Mouse (Mus musculus): ENCODE data around the gene Arhgap19.

GRCm38 (mm10) chr19:41763870-41764660 is 37.8 kb downstream of the Arhgap19 start:
- TF ChIP-seq ETS1 (conservative IDR thresholded peaks at IDR 0.05; ENCODE audit: low read depth, low read length) (no peak), CTCF (conservative IDR thresholded peaks at IDR 0.05 in 1 of 2, IDR thresholded peaks at IDR 0.05 in 1 of 2; ENCODE audit: low read depth in 2 of 2, low read length in 2 of 2) (peak; percentile 90 to 98), ZC3H11A (IDR thresholded peaks at IDR 0.05; ENCODE audit: low read depth, low read length) (peak; percentile 47; the same call in 1 of the 2 replicates), POLR2A (IDR thresholded peaks at IDR 0.05; ENCODE audit: low read depth, low read length) (no peak), TBP (conservative IDR thresholded peaks at IDR 0.05; ENCODE audit: low read depth, low read length) (no peak), SIN3A (IDR thresholded peaks at IDR 0.05; ENCODE audit: low read length) (no peak), MAX (IDR thresholded peaks at IDR 0.05; ENCODE audit: low read length) (no peak), CHD1 (IDR thresholded peaks at IDR 0.05; ENCODE audit: low read depth, low read length) (no peak), GABPA (IDR thresholded peaks at IDR 0.05; ENCODE audit: insufficient replicate concordance, low read depth, low read length) (no peak), MAFK (IDR thresholded peaks at IDR 0.05; ENCODE audit: insufficient replicate concordance, low read length) (no peak)

Data from CH12.LX (cell line).